Mouse (Mus musculus): ENCODE data around the gene Plce1.
"Not testable (repeated sequence)": the region's sequence is repeated elsewhere in the genome, so short reads cannot be mapped to it uniquely, and the experiment has no call there.

The Plce1 gene

GRCm38 (mm10) chr19:38498233-38498632 is 17.3 kb downstream of the Plce1 start:
- DNase-seq (ENCODE audit: low spot score), result no peak

GRCm38 (mm10) chr19:38504597-38504996 is 23.7 kb downstream of the Plce1 start:
- peak; percentile 26 for DNase-seq (ENCODE audit: low spot score)

DNA sequence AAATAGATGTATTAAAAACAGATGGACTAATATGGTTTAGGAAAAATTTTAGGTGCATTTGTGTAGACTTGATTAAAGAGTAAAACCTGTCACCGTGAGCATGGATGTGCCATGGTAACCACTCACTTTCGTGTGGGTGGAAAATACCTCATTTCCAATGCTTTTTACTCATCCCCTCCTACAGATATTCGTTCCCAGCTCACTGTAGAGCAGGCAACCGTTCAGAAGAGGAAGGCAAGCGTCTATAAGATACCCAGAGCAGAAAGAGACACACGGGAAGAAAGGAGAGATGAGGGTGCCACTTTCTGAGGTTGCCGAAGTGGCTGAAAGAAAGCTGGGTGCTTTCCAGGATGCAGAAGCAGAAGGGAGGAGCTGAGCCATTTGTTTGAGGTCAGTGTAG is 25.2 kb downstream of the Plce1 start:
- DNase-seq (ENCODE audit: low spot score), result no peak

DNA sequence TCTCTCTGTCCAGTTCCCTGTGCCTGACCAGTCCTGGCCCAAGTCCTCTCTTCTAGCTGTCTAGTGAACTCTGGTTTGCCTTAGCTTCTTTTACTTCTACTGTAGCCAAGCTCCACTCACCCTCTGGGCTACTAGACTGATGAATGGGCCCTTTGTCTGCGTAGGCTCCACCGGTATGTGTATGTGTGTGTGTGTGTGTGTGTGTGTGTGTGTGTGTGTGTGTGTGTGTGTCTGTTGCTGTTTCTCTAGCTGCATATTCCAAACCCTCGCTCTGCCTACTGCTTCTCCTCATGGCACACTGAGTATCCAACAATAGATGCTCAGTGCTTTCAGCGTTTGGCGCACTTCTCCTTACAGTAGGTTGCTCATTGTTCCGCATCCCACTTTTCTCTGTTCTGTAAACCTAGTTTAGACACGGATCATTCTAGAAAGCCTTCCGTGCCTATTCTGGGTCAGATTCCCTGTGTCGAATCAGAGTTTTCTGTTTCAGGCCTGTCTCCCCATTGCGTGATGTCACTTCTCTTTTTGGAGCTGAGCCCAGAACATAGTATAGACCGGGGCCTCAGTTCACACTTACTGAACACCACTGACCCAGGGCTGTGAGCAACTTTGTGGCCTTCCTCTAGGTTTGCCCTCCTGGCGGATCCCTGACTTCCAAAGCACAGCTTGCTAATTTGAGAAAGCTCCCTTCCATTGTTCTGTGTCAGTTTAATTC is 26.5 kb downstream of the Plce1 start:
- DNase-seq (ENCODE audit: low spot score), result no peak

DNA sequence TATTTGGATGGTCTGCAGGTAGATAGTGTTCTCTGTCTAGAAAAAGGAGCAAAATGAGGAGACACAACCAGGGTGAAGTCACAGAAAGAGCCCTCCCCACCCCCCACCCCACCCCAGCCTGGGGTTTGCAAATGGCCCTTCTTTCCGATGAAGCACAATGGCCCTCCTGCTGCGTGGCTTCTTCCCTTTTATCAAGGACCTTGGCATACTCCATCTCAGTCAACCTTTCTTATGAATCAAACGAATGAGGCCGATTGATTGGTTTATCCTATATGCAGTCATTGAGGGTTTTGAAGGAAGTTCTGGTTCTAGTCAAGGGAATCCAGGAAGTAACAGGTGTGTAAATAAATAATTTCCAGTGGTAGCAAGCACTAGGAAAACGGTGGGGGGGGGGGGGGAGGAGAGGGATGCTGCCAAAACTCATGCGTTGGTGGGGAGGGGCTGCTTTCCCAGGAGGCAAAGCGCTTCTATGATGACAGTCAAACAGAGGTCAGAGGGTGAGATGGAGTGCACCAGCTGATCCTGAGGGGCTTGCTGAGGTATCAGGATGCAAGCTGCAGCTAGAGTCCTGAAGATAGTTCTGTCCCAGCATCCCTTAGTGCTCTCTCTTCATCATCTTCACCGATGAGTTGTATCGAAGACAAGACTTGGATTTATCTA is 27.2 kb downstream of the Plce1 start:
- no peak for DNase-seq (ENCODE audit: low spot score)

- DNase-seq (ENCODE audit: low spot score), result no peak
These were observed 33.7 kb downstream of the Plce1 start for GRCm38 (mm10) chr19:38514417-38515184.

- DNase-seq (ENCODE audit: low spot score), result no peak
These were observed 45.9 kb downstream of the Plce1 start for GRCm38 (mm10) chr19:38526855-38527254.

DNA sequence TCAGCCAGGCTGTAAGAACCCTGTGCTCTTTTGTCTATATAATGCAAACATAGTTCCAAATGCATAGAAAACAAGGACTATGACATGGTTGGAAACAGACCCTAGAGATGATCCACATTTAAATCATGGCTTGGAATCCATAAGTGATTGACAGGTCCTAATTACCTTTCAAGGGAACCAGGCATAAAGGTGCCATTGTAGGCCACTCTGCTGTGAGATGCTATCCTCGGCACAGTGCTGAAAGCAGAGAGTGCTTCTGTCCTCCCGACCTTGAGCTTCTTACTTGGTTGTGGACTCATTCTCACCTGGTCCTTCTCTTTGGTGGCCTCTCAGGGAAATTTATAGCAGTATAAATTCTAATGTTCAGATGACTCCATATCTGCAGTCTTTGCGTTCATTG is 46.6 kb downstream of the Plce1 start:
- no peak for DNase-seq (ENCODE audit: low spot score)

- DNase-seq (ENCODE audit: low spot score), result no peak
These were observed 52.3 kb downstream of the Plce1 start for GRCm38 (mm10) chr19:38533230-38533629.

DNA sequence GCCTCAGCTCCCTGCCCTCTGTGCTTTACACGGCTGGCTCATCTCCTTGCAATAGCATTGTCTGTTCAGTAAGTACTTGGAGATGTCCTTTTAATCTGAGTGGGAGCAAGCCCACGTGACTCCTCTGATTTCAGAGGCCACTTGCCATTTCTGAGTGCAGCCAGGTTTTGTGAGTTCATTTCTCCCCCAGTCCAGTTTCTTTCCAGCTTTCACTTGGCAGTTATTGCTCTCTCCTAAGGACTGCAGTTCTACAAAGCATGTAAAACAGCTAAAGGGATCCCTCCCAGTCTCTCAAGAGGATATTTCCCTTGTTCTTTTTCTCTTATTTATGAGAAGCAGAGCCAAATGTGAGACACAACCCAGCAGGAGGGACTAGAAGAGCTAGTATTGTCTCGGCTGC is 58.4 kb downstream of the Plce1 start:
- DNase-seq (ENCODE audit: low spot score), result no peak

DNA sequence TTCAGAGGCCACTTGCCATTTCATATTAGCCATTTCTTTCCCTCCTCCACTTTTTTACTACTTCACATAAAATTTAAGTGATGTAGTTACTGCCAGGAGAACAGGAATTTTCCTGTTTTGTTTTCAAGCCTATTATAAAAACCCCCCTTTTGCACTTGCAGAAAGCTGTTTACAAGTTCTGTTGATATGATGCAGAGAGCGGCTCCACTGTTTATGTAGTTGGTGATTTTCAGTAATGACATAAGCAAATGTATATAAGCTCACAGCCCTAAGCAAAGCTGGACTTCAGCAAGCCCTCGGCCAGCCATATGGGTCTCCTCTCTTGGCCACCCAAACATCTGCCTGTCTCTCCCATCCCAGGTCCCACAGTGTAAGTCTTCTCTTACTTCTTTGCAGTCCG is 59.6 kb downstream of the Plce1 start:
- DNase-seq (ENCODE audit: low spot score), result no peak

GRCm38 (mm10) chr19:38549487-38550058 is 68.7 kb downstream of the Plce1 start:
- no peak for DNase-seq (ENCODE audit: low spot score)

- no peak for DNase-seq (ENCODE audit: low spot score)
These were observed 72.6 kb downstream of the Plce1 start for GRCm38 (mm10) chr19:38553551-38553950.

DNA sequence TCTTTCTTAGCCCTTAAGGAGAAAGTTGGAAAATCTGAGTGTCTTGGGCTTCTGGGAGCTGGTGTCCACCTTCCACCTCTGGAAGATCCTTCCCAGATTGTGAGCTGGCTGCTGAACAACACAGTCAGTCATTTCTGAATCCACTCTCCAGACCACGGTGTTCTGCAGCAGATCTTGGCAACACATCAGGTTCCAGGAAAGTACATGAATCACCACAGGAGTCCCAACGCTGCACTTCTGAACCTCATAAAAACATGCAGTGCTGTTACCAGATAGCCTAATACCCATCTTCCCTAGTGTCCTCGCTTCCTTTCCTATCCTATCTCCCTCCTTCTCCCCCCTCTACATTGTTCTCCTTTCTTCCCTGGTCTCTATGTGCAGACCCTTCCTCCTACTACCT is 74.5 kb downstream of the Plce1 start:
- DNase-seq (ENCODE audit: low spot score), result no peak

DNA sequence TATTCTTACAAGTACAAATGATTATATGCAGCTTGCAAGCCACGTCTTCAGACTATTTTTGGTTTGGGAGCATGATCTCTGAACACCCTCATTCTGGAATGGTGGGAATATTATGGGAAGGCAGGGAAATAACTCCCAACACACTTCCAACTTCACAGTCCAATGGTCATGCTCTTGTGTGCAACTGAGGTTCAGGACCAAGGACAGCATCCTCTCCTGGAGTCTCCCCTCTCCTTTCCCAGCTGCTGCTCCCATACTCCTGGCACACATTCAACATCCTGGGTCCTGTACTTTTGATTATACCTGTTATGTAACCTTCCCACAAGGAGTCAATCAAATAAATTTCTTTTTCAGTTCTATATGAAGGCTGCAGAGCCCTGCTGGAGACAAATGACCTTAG is 77.9 kb downstream of the Plce1 start:
- DNase-seq (ENCODE audit: low spot score), result no peak

- DNase-seq (ENCODE audit: low spot score), result not testable (repeated sequence)
These were observed 81.0 kb downstream of the Plce1 start for GRCm38 (mm10) chr19:38561887-38562286.

GRCm38 (mm10) chr19:38566156-38566555 is 85.2 kb downstream of the Plce1 start:
- DNase-seq (ENCODE audit: low spot score), result no peak

- no peak for DNase-seq (ENCODE audit: low spot score)
These were observed 85.8 kb downstream of the Plce1 start for GRCm38 (mm10) chr19:38566752-38567151.

GRCm38 (mm10) chr19:38567331-38567730 is 86.4 kb downstream of the Plce1 start:
- DNase-seq (ENCODE audit: low spot score), result no peak

DNA sequence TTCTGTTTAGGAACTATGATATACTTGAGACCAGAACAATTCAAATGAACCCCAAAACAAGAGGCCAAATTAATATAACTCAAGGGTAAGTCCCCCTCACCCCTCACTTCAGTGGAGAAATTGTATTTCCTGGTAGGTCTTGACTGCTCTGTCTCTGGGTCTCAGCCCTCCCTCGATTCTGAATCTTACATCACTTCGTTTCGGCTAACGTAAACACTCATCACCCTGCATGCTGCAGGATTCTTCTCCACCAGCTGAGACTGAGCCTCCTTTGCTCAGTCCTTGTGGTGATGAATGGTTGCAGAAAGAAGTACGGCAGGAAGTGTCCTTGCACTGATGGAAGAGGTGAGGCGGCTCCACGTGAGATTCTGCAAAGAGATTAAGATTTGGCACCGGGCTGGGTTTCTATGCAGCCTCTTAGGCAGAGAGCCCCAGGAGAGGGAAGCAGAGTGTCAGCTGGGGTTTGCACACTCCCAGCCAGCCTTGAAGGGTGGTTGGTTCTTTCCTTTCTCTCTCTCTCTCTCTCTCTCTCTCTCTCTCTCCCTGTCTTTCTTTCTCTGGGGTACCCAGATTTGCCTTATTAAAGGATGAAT is 97.7 kb downstream of the Plce1 start:
- DNase-seq (ENCODE audit: low spot score), result no peak

GRCm38 (mm10) chr19:38582861-38583260 is 102.0 kb downstream of the Plce1 start:
- no peak for DNase-seq (ENCODE audit: low spot score)

DNA sequence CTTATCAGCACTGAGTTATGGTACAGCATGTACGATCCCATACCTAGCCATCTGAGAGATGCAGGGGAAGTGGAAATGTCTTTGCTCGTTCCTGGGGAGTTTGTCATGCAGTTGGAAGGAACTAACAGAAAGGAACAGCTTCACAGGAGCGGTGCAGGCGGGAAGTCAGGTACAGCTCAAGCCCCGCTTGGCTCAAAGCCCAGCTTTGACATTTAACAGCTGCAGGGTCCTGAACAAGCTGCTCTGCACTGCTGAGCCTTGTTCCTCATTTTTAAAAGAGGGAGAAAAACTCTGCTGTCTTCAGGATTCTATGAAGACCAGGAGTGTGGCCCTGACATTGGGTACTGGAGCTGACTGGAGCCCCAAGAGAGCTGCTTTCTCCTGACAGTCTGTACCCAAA is 106.7 kb downstream of the Plce1 start:
- DNase-seq (ENCODE audit: low spot score), result no peak

Measured in urinary bladder, postnatal 25 days (tissue).